Mouse (Mus musculus): ENCODE results near the gene Plxna4.

- TF ChIP-seq POLR2A (IDR thresholded peaks at IDR 0.05; ENCODE audit: low read depth, low read length) (no peak), CTCF (IDR thresholded peaks at IDR 0.05; ENCODE audit: extremely low read depth, insufficient read length, insufficient replicate concordance, low read depth, low read length) (no peak)
These were observed 41.1 kb downstream of the Plxna4 start for GRCm38 (mm10) chr6:32546915-32547314.
